Mouse (Mus musculus) hindbrain, embryonic 10.5 days (tissue): ENCODE measurements around the gene Gstm5. TPM values are rescaled to one million over a fixed set of nuclear protein-coding genes. Genes with fewer than 3 reads are reported as not detected.
A peak's percentile ranks its signal among the peaks of the same experiment; 100 is the strongest.

ENCODE experiments used
- DNase-seq: peaks from one replicate; pipeline ENCODE4 v3.0.0-alpha.2; 2017; ENCODE audit warnings: low spot score
- H3K27ac ChIP-seq: fragments of 300-500 bp; sonication (generic); 2 replicates; pipeline ENCODE4 v1.5.1; 2016; ENCODE audit warnings: mild to moderate bottlenecking, moderate library complexity
- H3K27me3 ChIP-seq: fragments of 300-500 bp; sonication (generic); 2 replicates; pipeline ENCODE4 v1.6.1; 2016; ENCODE audit warnings: mild to moderate bottlenecking; ENCODE audit not compliant: poor library complexity, insufficient read depth, severe bottlenecking
- H3K36me3 ChIP-seq: fragments of 300-500 bp; sonication (generic); 2 replicates; pipeline ENCODE4 v1.6.1; 2016; ENCODE audit warnings: mild to moderate bottlenecking, moderate library complexity
- H3K4me1 ChIP-seq: fragments of 300-500 bp; sonication (generic); replicated peaks from 2 replicates; pipeline ENCODE4 v1.6.1; 2016; ENCODE audit warnings: mild to moderate bottlenecking
- H3K4me3 ChIP-seq: fragments of 300-500 bp; sonication (generic); 2 replicates; pipeline ENCODE4 v1.5.1; 2016; ENCODE audit warnings: mild to moderate bottlenecking, moderate library complexity
- H3K9me3 ChIP-seq: fragments of 300-500 bp; sonication (generic); 2 replicates; pipeline ENCODE4 v1.6.1; 2016; ENCODE audit warnings: mild to moderate bottlenecking, moderate library complexity
- WGBS: fragments of 180-500 bp; shearing (Covaris S2); methylation state at CpG from one replicate; pipeline ENCODE4 v1.1.7; 2016; 5-methylcytosine and 5-hydroxymethylcytosine counted together
- polyA plus RNA-seq: library from polyadenylated mRNA; unstranded; fragments of >200 nt; fragmentation: Nextera tagmentation; extraction: Ambion mirVana; gene quantifications from 2 replicates; pipeline ENCODE4 v1.2.1, GENCODE M21; 2016

Gstm5 gene
- polyA plus RNA-seq, 1 experiment from 2014 or later = 233 TPM

- no peak for DNase-seq
- H3K4me3 ChIP-seq = no peak overlapping the region
- H3K9me3 ChIP-seq = no peaks in the 10 kb centered on the region
- H3K4me1 ChIP-seq = peaks cover 33% of the 10 kb centered on the region
- H3K36me3 ChIP-seq = no peaks in the 10 kb centered on the region
- H3K27ac ChIP-seq = no peak overlapping the region
- no peaks in the 10 kb centered on the region for H3K27me3 ChIP-seq
- WGBS = 72% methylated on average over 3 of the region's 3 CpGs
Observed at GRCm38 (mm10) chr3:107927841-107928240, 32.2 kb downstream of the Gstm5 start.

GRCm38 (mm10) chr3:107928691-107929090 is 33.1 kb downstream of the Gstm5 start:
- Histone ChIP-seq H3K9me3 (no peaks in the 10 kb centered on the region), H3K27ac (no peak overlapping the region), H3K4me3 (no peak overlapping the region), H3K4me1 (peaks cover 33% of the 10 kb centered on the region), H3K27me3 (no peaks in the 10 kb centered on the region), H3K36me3 (no peaks in the 10 kb centered on the region)
- WGBS = 87% methylated on average over 11 of the region's 11 CpGs
- DNase-seq = no peak

- Histone ChIP-seq H3K9me3 (no peaks in the 10 kb centered on the region), H3K36me3 (no peaks in the 10 kb centered on the region), H3K4me3 (no peak overlapping the region), H3K27me3 (no peaks in the 10 kb centered on the region), H3K4me1 (peaks cover 33% of the 10 kb centered on the region), H3K27ac (no peak overlapping the region)
- DNase-seq = no peak
- 90% methylated on average over 4 of the region's 4 CpGs for WGBS
Observed at GRCm38 (mm10) chr3:107929243-107929642, 33.6 kb downstream of the Gstm5 start.

- H3K4me3 ChIP-seq = no peak overlapping the region
- no peaks in the 10 kb centered on the region for H3K36me3 ChIP-seq
- DNase-seq = no peak
- peaks cover 33% of the 10 kb centered on the region for H3K4me1 ChIP-seq
- H3K9me3 ChIP-seq = no peaks in the 10 kb centered on the region
- no peak overlapping the region for H3K27ac ChIP-seq
- 84% methylated on average over 4 of the region's 4 CpGs for WGBS
- H3K27me3 ChIP-seq = no peaks in the 10 kb centered on the region
Observed at GRCm38 (mm10) chr3:107929731-107930130, 34.1 kb downstream of the Gstm5 start.

GRCm38 (mm10) chr3:107931134-107931533 is 35.5 kb downstream of the Gstm5 start:
- peak overlapping the region; percentile 51 for H3K4me3 ChIP-seq
- 79% methylated on average over 2 of the region's 2 CpGs for WGBS
- H3K4me1 ChIP-seq = peaks cover 33% of the 10 kb centered on the region
- no peaks in the 10 kb centered on the region for H3K27me3 ChIP-seq
- peak; percentile 8 for DNase-seq
- H3K27ac ChIP-seq = peak overlapping the region; percentile 90
- no peaks in the 10 kb centered on the region for H3K36me3 ChIP-seq
- H3K9me3 ChIP-seq = no peaks in the 10 kb centered on the region

GRCm38 (mm10) chr3:107931670-107932069 is 36.0 kb downstream of the Gstm5 start, which contains the start of gene Gstm7:
Gene Gstm7, minus strand, starts transcription at chr3:107931817.
- 7% methylated on average over 10 of the region's 10 CpGs for WGBS
- DNase-seq = peak; percentile 99
- Histone ChIP-seq H3K4me1 (peaks cover 33% of the 10 kb centered on the region), H3K4me3 (peak within 1 kb of the TSS; percentile 51), H3K27ac (peak within 1 kb of the TSS; percentile 90), H3K27me3 (no peaks in the 10 kb centered on the region), H3K9me3 (no peaks in the 10 kb centered on the region), H3K36me3 (no peaks in the 10 kb centered on the region)

- Histone ChIP-seq H3K4me1 (peaks cover 33% of the 10 kb centered on the region), H3K27ac (peak overlapping the region; percentile 23; the same call in 1 of the 2 replicates), H3K9me3 (no peaks in the 10 kb centered on the region), H3K27me3 (no peaks in the 10 kb centered on the region), H3K4me3 (no peak overlapping the region), H3K36me3 (no peaks in the 10 kb centered on the region)
- DNase-seq = no peak
- 87% methylated on average over 6 of the region's 6 CpGs for WGBS
Observed at GRCm38 (mm10) chr3:107932128-107932527, 36.5 kb downstream of the Gstm5 start.

- H3K4me3 ChIP-seq = no peak overlapping the region
- no peak overlapping the region for H3K27ac ChIP-seq
- peaks cover 22% of the 10 kb centered on the region for H3K4me1 ChIP-seq
- H3K36me3 ChIP-seq = no peaks in the 10 kb centered on the region
- 86% methylated on average over 3 of the region's 3 CpGs for WGBS
- no peaks in the 10 kb centered on the region for H3K9me3 ChIP-seq
- no peak for DNase-seq
- 0 out of 2 replicates have a peak, but pooled peaks cover 2% of the 10 kb centered on the region for H3K27me3 ChIP-seq
Observed at GRCm38 (mm10) chr3:107935268-107935667, 39.6 kb downstream of the Gstm5 start.

- no peak overlapping the region for H3K27ac ChIP-seq
- H3K36me3 ChIP-seq = no peaks in the 10 kb centered on the region
- H3K4me1 ChIP-seq = peaks cover 22% of the 10 kb centered on the region
- no peaks in the 10 kb centered on the region for H3K9me3 ChIP-seq
- H3K27me3 ChIP-seq = 0 out of 2 replicates have a peak, but pooled peaks cover 5% of the 10 kb centered on the region
- DNase-seq = no peak
- WGBS = 71% methylated on average over 3 of the region's 3 CpGs
- H3K4me3 ChIP-seq = no peak overlapping the region
Observed at GRCm38 (mm10) chr3:107935888-107936287, 40.3 kb downstream of the Gstm5 start.

- Histone ChIP-seq H3K4me1 (peaks cover 17% of the 10 kb centered on the region), H3K4me3 (no peak overlapping the region), H3K27me3 (0 out of 2 replicates have a peak, but pooled peaks cover 5% of the 10 kb centered on the region), H3K36me3 (no peaks in the 10 kb centered on the region), H3K27ac (no peak overlapping the region), H3K9me3 (no peaks in the 10 kb centered on the region)
- DNase-seq = peak; percentile 63
- WGBS = 51% methylated on average over 3 of the region's 3 CpGs
Observed at GRCm38 (mm10) chr3:107939403-107939802, 43.8 kb downstream of the Gstm5 start.

- Histone ChIP-seq H3K4me1 (peaks cover 17% of the 10 kb centered on the region), H3K27me3 (0 out of 2 replicates have a peak, but pooled peaks cover 5% of the 10 kb centered on the region), H3K9me3 (no peaks in the 10 kb centered on the region), H3K27ac (no peak overlapping the region), H3K36me3 (no peaks in the 10 kb centered on the region), H3K4me3 (no peak overlapping the region)
- DNase-seq = no peak
- WGBS = 79% methylated on average over 4 of the region's 4 CpGs
Observed at GRCm38 (mm10) chr3:107939830-107940229, 44.2 kb downstream of the Gstm5 start.

- no peaks in the 10 kb centered on the region for H3K9me3 ChIP-seq
- H3K4me1 ChIP-seq = peaks cover 17% of the 10 kb centered on the region
- no peak for DNase-seq
- no peak overlapping the region for H3K4me3 ChIP-seq
- H3K27me3 ChIP-seq = peaks cover 5% of the 10 kb centered on the region; the same call in 1 of the 2 replicates
- no peak overlapping the region for H3K27ac ChIP-seq
- 80% methylated on average over 7 of the region's 7 CpGs for WGBS
- H3K36me3 ChIP-seq = no peaks in the 10 kb centered on the region
Observed at GRCm38 (mm10) chr3:107940524-107940923, 44.9 kb downstream of the Gstm5 start.

- Histone ChIP-seq H3K36me3 (no peaks in the 10 kb centered on the region), H3K9me3 (no peaks in the 10 kb centered on the region), H3K27ac (no peak overlapping the region), H3K4me1 (peaks cover 17% of the 10 kb centered on the region), H3K27me3 (peaks cover 5% of the 10 kb centered on the region; the same call in 1 of the 2 replicates), H3K4me3 (no peak overlapping the region)
- WGBS = 85% methylated on average over 4 of the region's 4 CpGs
- no peak for DNase-seq
Observed at GRCm38 (mm10) chr3:107941261-107941660, 45.6 kb downstream of the Gstm5 start.
